Comparison of ENCODE assay signal across 20 mouse cellular contexts in the genomic region with DNA sequence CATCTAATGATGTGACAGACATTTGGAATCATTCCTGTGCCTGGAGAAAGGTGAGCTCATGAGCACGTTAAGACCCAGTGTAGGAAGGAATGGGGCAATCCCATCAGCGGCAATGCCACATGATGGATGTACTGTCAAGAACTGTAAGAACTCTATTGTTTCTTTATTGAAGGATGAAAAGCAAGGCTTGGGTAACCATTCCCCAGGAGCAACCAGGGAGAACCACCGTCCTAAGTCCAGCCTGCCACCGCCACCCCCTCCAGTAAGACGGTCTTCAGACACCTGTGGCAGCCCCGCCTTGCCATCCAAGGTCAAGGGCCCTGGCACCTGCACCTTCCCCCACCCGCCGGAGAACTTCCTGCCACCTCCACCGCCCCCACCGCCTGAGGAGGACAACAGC. TPM values are rescaled to one million over a fixed set of nuclear protein-coding genes. Genes with fewer than 3 reads are reported as not detected.
DNase-seq lines count a peak whose midpoint lies in the region; TF ChIP-seq lines count a peak whose summit lies in the region.
"Had no signal": no experiment of that assay in that cellular context is flagged by ENCODE, and none has a peak within 500 bp of the region (broad histone marks: within the 10 kb centered on the region; RNA-seq: fewer than 3 reads in every experiment).

No protein-coding gene starts in this region.

- no peaks in the 10 kb centered on the region for H3K36me3 ChIP-seq in kidney, adult 2 months (ENCODE audit: control insufficient read depth, insufficient read depth, low read length)
- H3K36me3 ChIP-seq: embryonic facial prominence, embryonic 12.5 days; heart, embryonic 10.5 days had no signal

- peak; percentile 16 for DNase-seq in thymus, postnatal 4 days
- no peak for DNase-seq in thymus, postnatal 0 days (ENCODE audit: low spot score)
- DNase-seq in kidney, adult 2 months = peak; percentile 91
- DNase-seq in kidney, postnatal 14 days = peak; percentile 72
- DNase-seq in lung, postnatal 10 days = no peak
- DNase-seq in layer of hippocampus, postnatal 14 days (ENCODE audit: low spot score in 2 of 2) = no peak
- no peak for DNase-seq in heart, adult 9 months (ENCODE audit: low spot score in 2 of 2)
- DNase-seq: cerebellum, adult 8-10 months; gastrocnemius, postnatal 25 days; left cerebral cortex, postnatal 4 days; liver, postnatal 0 days; midbrain, embryonic 14.5 days; retina, postnatal 1 day; spleen, adult 18-20 months had no signal

- H3K27me3 ChIP-seq in kidney, adult 2 months (replicated peaks; ENCODE audit: control insufficient read depth, insufficient read depth, low read length) = no peaks in the 10 kb centered on the region
- H3K27me3 ChIP-seq: embryonic facial prominence, embryonic 12.5 days; megakaryocyte, embryonic 14.5 days had no signal

- WGBS in kidney, adult 2 months = 38% methylated on average over 10 of the region's 10 CpGs

- no peak for TF ChIP-seq POLR2A in kidney, adult 2 months (IDR thresholded peaks at IDR 0.05; ENCODE audit: low read depth, low read length)

- peak overlapping the region; percentile 49 for H3K27ac ChIP-seq in kidney, adult 2 months (ENCODE audit: insufficient read depth, low read depth, low read length)
- H3K27ac ChIP-seq: embryonic facial prominence, embryonic 12.5 days; heart, embryonic 10.5 days; left cerebral cortex, adult 2 months had no signal

- H3K4me1 ChIP-seq in kidney, adult 2 months (ENCODE audit: control insufficient read depth, insufficient read depth, low read length) = peaks cover 11% of the 10 kb centered on the region; the same call in 1 of the 2 replicates
- H3K4me1 ChIP-seq: embryonic facial prominence, embryonic 12.5 days; heart, embryonic 10.5 days had no signal

- no peak for TF ChIP-seq CTCF in kidney, adult 2 months (conservative IDR thresholded peaks at IDR 0.05; ENCODE audit: insufficient read depth, insufficient read length, low read depth, low read length)

- H3K4me3 ChIP-seq in kidney, adult 2 months (ENCODE audit: insufficient read depth, low read depth, low read length) = no peak overlapping the region
- H3K4me3 ChIP-seq: embryonic facial prominence, embryonic 12.5 days; erythroblast, embryonic 14.5 days; heart, embryonic 10.5 days; left cerebral cortex, adult 2 months; megakaryocyte, embryonic 14.5 days; myocyte had no signal

RNA-seq across cellular contexts. Expression of a gene that starts 20.7 kb away (rescaled TPM):
- 18.0 and 19.7 TPM in 2 replicates for polyA plus RNA-seq in thymus, postnatal 0 days (2015; fragmentation: Nextera tagmentation; extraction: Ambion mirVana)
- polyA plus RNA-seq in kidney, adult 2 months (2012; rRNA removed) = 8.9 and 9.9 TPM in 2 replicates
- 10 to 100 TPM; 17.3 to 18.3 TPM for total RNA-seq in layer of hippocampus, postnatal 14 days (2021)

Comparison
In these comparisons a context has a peak if more than half of its experiments do, and no peak if none do; other contexts are left out.
1. DNase-seq: peak in thymus, postnatal 4 days (single experiment), kidney, adult 2 months (single experiment) and kidney, postnatal 14 days (single experiment); none in thymus, postnatal 0 days (single experiment), lung, postnatal 10 days (single experiment), layer of hippocampus, postnatal 14 days (0 of 2) and heart, adult 9 months (0 of 2).